Mouse (Mus musculus) midbrain, embryonic 14.5 days (tissue): ENCODE measurements at regions not wholly inside any gene's neighbourhood (a gene's known extent, or its start where the extent isn't known, plus 50 kb on each side); places are given as distances from the start of the nearest gene placed in this dataset.
A peak's percentile ranks its signal among the peaks of the same experiment; 100 is the strongest.

Experiments
- ATAC-seq: fragments of 200-750 bp; cut with Nextera tagmentation; 2 replicates; pipeline ENCODE4 v1.8.0; 2017; ENCODE audit warnings: moderate number of reproducible peaks, moderate library complexity; ENCODE audit not compliant: low FRiP score, low TSS enrichment
- DNase-seq: peaks from one replicate; pipeline ENCODE4 v3.0.0-alpha.2; 2015
- H3K27ac ChIP-seq: fragments of 300-500 bp; sonication (generic); replicated peaks from 2 replicates; pipeline ENCODE4 v1.5.1; 2014; ENCODE audit warnings: mild to moderate bottlenecking, low read depth, low read length, moderate library complexity
- H3K27me3 ChIP-seq: fragments of 300-500 bp; sonication (generic); 2 replicates; pipeline ENCODE4 v1.6.1; 2014; ENCODE audit warnings: low read length, control low read depth, mixed read lengths; ENCODE audit not compliant: control insufficient read depth, insufficient read depth
- H3K36me3 ChIP-seq: fragments of 300-500 bp; sonication (generic); 2 replicates; pipeline ENCODE4 v1.6.1; 2014; ENCODE audit warnings: low read length, control low read depth; ENCODE audit not compliant: control insufficient read depth, insufficient read depth
- H3K4me1 ChIP-seq: fragments of 300-500 bp; sonication (generic); 2 replicates; pipeline ENCODE4 v1.6.1; 2014; ENCODE audit warnings: mild to moderate bottlenecking, antibody characterized with exemption, low read length, control low read depth; ENCODE audit not compliant: control insufficient read depth, insufficient read depth
- H3K4me2 ChIP-seq: fragments of 300-500 bp; sonication (generic); 2 replicates; pipeline ENCODE4 v1.6.1; 2014; ENCODE audit warnings: mild to moderate bottlenecking, low read length, moderate library complexity
- H3K4me3 ChIP-seq: fragments of 300-500 bp; sonication (generic); replicated peaks from 2 replicates; pipeline ENCODE4 v1.5.1; 2014; ENCODE audit warnings: low read depth, low read length
- H3K9ac ChIP-seq: fragments of 300-500 bp; sonication (generic); replicated peaks from 2 replicates; pipeline ENCODE4 v1.6.1; 2014; ENCODE audit warnings: mild to moderate bottlenecking, low read length, moderate library complexity
- H3K9me3 ChIP-seq: fragments of 300-500 bp; sonication (generic); 2 replicates; pipeline ENCODE4 v1.6.1; 2016; ENCODE audit warnings: low read length, control low read depth, mixed read lengths; ENCODE audit not compliant: control insufficient read depth
- WGBS: fragments of 180-500 bp; shearing (Covaris S2); extraction: QIAGEN DNeasy Blood & Tissue Kit; methylation state at CpG from one replicate; pipeline ENCODE4 v1.1.7; 2014; 5-methylcytosine and 5-hydroxymethylcytosine counted together

- Histone ChIP-seq H3K9ac (no peak overlapping the region), H3K27me3 (no peaks in the 10 kb centered on the region), H3K36me3 (no peaks in the 10 kb centered on the region), H3K27ac (no peak overlapping the region), H3K4me1 (no peaks in the 10 kb centered on the region), H3K9me3 (no peaks in the 10 kb centered on the region), H3K4me3 (no peak overlapping the region), H3K4me2 (no peak overlapping the region)
- ATAC-seq (no peak), DNase-seq (no peak)
- WGBS: 87% methylated on average over 7 of the region's 7 CpGs
Observed at GRCm38 (mm10) chr5:90088541-90088940, 135.3 kb downstream of the Cox18 start.

- Histone ChIP-seq H3K4me3 (no peak overlapping the region), H3K9me3 (no peaks in the 10 kb centered on the region), H3K9ac (no peak overlapping the region), H3K27me3 (no peaks in the 10 kb centered on the region), H3K27ac (no peak overlapping the region), H3K4me2 (no peak overlapping the region), H3K4me1 (no peaks in the 10 kb centered on the region), H3K36me3 (no peaks in the 10 kb centered on the region)
- DNase-seq (no peak), ATAC-seq (no peak)
- WGBS: 86% methylated on average over 6 of the region's 6 CpGs
Observed at GRCm38 (mm10) chr5:90086491-90086890, 137.3 kb downstream of the Cox18 start.

DNA sequence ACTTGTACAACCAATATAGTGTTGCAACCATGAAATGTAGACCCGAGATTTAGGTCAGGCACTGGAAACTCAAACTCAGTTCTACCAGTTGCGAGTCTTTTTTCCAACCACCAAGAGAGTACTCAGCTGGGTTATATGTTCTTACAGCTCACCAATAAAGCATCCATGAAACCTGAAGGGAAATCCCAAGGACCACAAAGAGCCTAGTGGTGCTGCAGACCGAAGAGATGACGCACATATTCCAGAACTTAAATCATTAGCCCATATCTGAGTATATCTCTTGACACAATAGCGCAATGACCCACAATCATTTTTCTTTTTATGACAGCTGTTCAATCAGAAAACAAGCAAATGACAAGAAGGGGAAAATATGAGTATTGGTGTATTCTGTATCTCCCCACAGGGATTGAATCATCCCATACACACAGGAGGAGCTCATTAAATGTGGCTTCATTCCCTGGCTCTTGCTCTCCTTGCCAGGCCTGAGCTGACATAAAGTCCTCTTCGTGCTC is 146.7 kb downstream of the Cox18 start:
- no peaks in the 10 kb centered on the region for H3K4me1 ChIP-seq
- no peak overlapping the region for H3K4me2 ChIP-seq
- H3K9me3 ChIP-seq: no peaks in the 10 kb centered on the region
- WGBS: 95% methylated on average over 6 of the region's 6 CpGs
- DNase-seq (no peak), ATAC-seq (no peak)
- no peaks in the 10 kb centered on the region for H3K27me3 ChIP-seq
- H3K9ac ChIP-seq: no peak overlapping the region
- no peak overlapping the region for H3K27ac ChIP-seq
- no peak overlapping the region for H3K4me3 ChIP-seq
- H3K36me3 ChIP-seq: no peaks in the 10 kb centered on the region

DNA sequence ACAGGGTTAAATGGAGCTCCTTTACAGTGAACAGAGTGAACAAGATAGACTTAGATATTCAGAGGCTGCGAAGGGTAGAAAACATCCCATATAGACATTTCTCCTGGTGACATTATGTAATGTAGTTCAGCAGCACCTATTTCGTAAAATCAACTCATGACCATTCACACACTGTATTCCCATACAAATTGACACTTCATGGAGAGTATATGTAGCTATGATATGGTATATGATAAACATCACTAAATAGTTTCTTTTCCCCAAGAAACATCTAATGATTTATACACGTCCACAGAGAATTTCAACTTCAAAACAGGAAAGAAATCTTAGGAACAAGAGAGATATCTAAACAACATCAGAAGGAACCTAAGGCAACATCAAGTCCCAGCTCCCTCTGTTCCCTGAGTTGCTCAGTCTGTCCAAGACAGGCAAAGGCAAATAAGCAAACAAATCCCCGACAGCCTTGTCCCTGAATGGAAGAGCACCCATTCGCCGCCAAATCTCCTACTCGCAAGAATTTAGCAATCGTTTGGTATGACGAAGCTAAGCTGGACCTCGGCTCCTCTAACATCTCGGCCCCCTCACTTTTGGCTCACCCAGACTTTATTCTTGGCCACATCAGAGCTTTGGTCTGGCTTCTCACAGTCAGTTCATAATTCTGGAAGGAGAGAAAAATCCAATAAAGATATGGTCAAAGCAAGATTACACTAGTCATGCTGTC is 148.0 kb downstream of the Cox18 start:
- Histone ChIP-seq H3K4me2 (no peak overlapping the region), H3K9ac (no peak overlapping the region), H3K27ac (no peak overlapping the region), H3K36me3 (no peaks in the 10 kb centered on the region), H3K9me3 (no peaks in the 10 kb centered on the region), H3K27me3 (no peaks in the 10 kb centered on the region), H3K4me3 (no peak overlapping the region), H3K4me1 (no peaks in the 10 kb centered on the region)
- 93% methylated on average over 11 of the region's 11 CpGs for WGBS
- no peak for DNase-seq
- no peak for ATAC-seq

DNA sequence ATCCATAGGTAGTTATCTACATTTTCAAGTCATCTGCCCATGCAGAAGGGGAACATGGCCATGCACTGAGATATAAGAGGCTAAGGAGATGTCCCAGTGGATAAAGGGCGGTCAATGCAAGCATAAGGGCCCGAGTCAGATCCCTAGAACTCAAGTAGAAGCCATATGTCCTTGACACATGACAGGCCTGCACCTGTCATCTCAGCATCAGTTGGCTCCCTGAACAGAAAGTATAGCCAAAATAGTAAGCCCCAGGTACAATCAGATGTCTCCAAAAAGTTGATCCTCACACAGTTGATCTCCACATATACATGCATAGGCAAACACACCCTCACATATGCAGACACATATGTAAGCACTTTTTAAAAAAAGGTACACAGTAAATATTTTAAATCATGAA is 152.0 kb downstream of the Cox18 start:
- Histone ChIP-seq H3K27ac (no peak overlapping the region), H3K4me1 (no peaks in the 10 kb centered on the region), H3K4me2 (no peak overlapping the region), H3K9me3 (no peaks in the 10 kb centered on the region), H3K9ac (no peak overlapping the region), H3K27me3 (no peaks in the 10 kb centered on the region), H3K36me3 (no peaks in the 10 kb centered on the region), H3K4me3 (no peak overlapping the region)
- ATAC-seq (no peak), DNase-seq (no peak)
- 89% methylated on average over 2 of the region's 2 CpGs for WGBS

DNA sequence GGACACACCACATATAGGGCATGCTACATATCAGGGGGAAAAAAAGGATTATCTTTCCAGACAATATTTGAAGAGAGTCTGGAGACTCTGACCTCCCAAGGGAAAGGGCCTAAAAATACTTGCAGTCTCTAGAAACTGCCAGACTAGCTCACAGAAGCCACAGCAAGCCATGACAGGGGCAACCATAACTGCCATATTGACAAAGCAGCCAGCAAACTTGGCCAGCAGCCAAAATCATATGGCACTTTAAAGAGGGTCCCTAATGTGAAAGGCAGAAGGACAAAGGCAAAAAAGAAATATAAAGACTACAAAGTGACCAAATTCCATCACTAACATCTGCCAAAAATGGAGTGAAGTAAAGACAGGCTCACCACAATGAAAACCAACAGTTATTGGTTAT is 155.2 kb downstream of the Cox18 start:
- H3K4me2 ChIP-seq: no peak overlapping the region
- no peak overlapping the region for H3K4me3 ChIP-seq
- ATAC-seq: no peak
- no peaks in the 10 kb centered on the region for H3K4me1 ChIP-seq
- DNase-seq: peak; percentile 14
- H3K27ac ChIP-seq: no peak overlapping the region
- no peaks in the 10 kb centered on the region for H3K9me3 ChIP-seq
- H3K9ac ChIP-seq: no peak overlapping the region
- no peaks in the 10 kb centered on the region for H3K36me3 ChIP-seq
- H3K27me3 ChIP-seq: no peaks in the 10 kb centered on the region

DNA sequence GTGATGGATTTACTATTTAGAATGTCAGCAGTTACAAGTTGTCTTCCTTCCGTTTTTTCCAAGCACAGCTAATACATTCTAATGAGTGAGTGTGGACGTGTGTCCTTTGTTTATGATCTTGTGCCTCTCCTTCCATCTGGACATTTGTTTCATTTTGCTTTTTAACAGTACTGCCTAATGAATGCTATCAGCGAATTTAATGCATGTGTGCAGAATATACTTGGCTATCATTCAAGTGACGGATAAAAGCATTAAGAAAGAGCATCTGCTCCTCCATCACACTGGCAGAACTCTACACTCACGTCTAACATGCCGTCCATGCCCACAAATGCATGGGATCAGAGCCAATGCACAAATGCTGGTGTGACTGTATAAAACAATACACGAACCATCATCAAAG is 156.0 kb downstream of the Cox18 start:
- no peaks in the 10 kb centered on the region for H3K36me3 ChIP-seq
- WGBS: 61% methylated on average over 7 of the region's 7 CpGs

DNA sequence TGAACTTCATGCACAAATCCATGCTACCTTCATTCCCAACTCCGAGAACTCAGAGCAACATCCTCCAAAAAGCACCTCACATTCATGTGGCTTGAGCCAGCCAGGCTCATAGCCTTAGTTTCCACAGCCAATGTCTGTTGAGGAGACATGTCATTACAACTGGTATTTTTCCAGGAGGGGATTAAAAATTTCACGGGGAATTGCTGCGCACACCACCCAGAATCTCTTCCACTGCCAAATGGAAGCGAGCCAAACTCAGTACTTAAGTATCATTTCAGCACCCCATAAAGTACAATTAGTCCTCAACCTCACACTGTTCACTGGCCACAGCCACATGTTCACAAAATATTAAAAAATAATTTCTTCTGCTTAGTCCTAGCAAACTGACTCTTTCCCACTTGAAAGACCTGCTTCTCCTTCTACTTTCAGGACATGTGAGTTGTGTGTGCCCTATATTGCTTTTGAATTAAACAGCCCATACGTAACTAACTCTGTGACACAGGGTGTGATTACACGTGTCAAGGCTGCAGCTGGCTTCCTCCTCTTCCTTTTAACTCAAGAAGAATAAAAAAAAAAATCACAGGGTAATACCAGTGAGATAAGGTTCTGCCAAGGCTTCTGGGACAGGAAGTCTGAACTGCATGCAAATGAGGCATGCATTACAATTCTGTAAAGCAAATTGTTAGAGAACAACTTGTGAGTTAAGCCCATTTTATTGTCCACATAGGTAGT is 157.8 kb downstream of the Cox18 start:
- Histone ChIP-seq H3K4me2 (no peak overlapping the region), H3K36me3 (no peaks in the 10 kb centered on the region), H3K9ac (no peak overlapping the region), H3K4me3 (no peak overlapping the region), H3K9me3 (no peaks in the 10 kb centered on the region), H3K4me1 (no peaks in the 10 kb centered on the region), H3K27ac (no peak overlapping the region), H3K27me3 (no peaks in the 10 kb centered on the region)
- peak; percentile 35; the same call in 1 of the 2 replicates for ATAC-seq
- peak; percentile 40 for DNase-seq
- 69% methylated on average over 6 of the region's 6 CpGs for WGBS

More for the DNA sequence above, 156.0 kb downstream of the Cox18 start:
- H3K4me2 ChIP-seq: no peak overlapping the region
- DNase-seq (peak; percentile 6), ATAC-seq (no peak)
- H3K4me3 ChIP-seq: no peak overlapping the region
- no peaks in the 10 kb centered on the region for H3K27me3 ChIP-seq
- no peak overlapping the region for H3K27ac ChIP-seq
- H3K9ac ChIP-seq: no peak overlapping the region
- H3K4me1 ChIP-seq: no peaks in the 10 kb centered on the region
- no peaks in the 10 kb centered on the region for H3K9me3 ChIP-seq

- no peaks in the 10 kb centered on the region for H3K9me3 ChIP-seq
- no peak overlapping the region for H3K27ac ChIP-seq
- H3K4me3 ChIP-seq: no peak overlapping the region
- H3K36me3 ChIP-seq: no peaks in the 10 kb centered on the region
- no peak for DNase-seq
- no peaks in the 10 kb centered on the region for H3K4me1 ChIP-seq
- no peak for ATAC-seq
- H3K27me3 ChIP-seq: no peaks in the 10 kb centered on the region
- WGBS: 68% methylated on average over 2 of the region's 2 CpGs
- no peak overlapping the region for H3K9ac ChIP-seq
- no peak overlapping the region for H3K4me2 ChIP-seq
Observed at GRCm38 (mm10) chr5:90055686-90056085, 168.1 kb downstream of the Cox18 start.
